Mouse (Mus musculus): ENCODE measurements around the gene Gm11549. TPM values are rescaled to one million over a fixed set of nuclear protein-coding genes. Genes with fewer than 3 reads are reported as not detected.

Gm11549 gene
- 0.07 and 2.5 TPM in 2 replicates for polyA plus RNA-seq (2014; fragmentation: Nextera tagmentation; extraction: Ambion mirVana)

DNA sequence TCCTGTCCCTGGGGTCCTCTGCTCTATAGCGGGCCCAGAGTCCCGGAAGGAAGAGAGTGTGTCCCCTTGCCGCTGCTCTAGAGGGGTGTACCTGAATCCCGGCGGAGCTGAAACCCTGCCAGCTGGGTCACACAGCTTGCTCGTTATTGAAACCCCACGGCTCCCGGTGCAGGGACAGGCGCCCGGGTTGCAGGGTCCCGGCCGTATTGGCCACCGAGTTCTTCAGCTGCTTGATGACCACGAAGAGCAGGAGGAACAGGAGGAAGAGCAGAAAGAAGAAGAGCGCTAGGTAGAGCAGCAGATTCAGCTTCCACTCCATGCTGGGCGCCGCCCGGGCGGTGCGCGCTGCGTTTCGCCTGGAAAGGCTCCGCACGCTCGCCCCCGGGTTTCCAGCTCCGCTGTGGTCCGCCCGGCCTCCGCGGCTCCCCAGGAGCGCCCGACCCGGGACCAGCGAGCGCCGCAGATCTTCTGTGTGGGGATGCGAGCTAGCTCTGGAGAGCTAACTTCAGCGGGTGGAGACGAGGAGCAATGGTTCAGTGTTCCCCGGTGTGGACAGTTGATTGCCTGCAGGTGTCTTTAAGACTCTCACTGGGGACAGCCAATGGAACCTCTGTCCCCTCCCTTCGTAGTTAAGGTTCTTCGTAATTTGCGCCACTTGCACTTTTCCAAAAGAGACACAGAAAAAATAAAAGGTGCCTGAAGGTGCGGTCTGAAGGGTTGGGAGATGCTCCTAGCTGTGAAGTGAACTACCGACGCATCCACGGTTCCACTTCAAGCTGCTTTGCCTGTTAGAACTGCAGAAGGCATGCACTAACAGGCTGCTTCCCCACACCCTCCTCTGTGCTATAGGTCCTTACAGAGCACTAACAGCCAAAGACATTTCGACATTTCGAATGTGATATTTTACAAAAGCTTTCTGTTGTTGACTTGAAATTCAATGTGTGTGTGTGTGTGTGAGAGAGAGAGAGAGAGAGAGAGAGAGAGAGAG, at the start of gene Gm11549:
Gene Gm11549 (minus strand): TSS at position 741 of the 988 bp plus-strand sequence.
- Histone ChIP-seq H3K27ac (ENCODE audit: low read depth, low read length) (no peak within 1 kb of the TSS), H3K4me1 (ENCODE audit: control insufficient read depth, insufficient read depth, low read length) (no peaks in the 10 kb centered on the region), H3K9me3 (ENCODE audit: control insufficient read depth, low read length) (no peaks in the 10 kb centered on the region), H3K27me3 (ENCODE audit: control insufficient read depth, insufficient read depth, low read length) (peaks cover 13% of the 10 kb centered on the region), H3K36me3 (ENCODE audit: control insufficient read depth, insufficient read depth, low read length) (no peaks in the 10 kb centered on the region), H3K4me2 (ENCODE audit: low read depth, low read length) (peak within 1 kb of the TSS; percentile 92), H3K4me3 (ENCODE audit: low read depth, low read length) (peak within 1 kb of the TSS; percentile 46), H3K9ac (replicated peaks; ENCODE audit: low read depth, low read length) (peak within 1 kb of the TSS; percentile 46)
- under 1% methylated on average over 51 of the region's 51 CpGs for WGBS
- peak; percentile 81 for ATAC-seq (ENCODE audit: low read depth)

GRCm38 (mm10) chr3:36569836-36570235, 48.2 kb upstream of the Gm11549 start:
- WGBS = 89% methylated on average over 5 of the region's 5 CpGs
- no peaks in the 10 kb centered on the region for H3K27me3 ChIP-seq (ENCODE audit: control insufficient read depth, insufficient read depth, low read length)
- H3K4me2 ChIP-seq (ENCODE audit: low read depth, low read length) = no peak overlapping the region
- no peak overlapping the region for H3K27ac ChIP-seq (ENCODE audit: low read depth, low read length)
- no peak overlapping the region for H3K4me3 ChIP-seq (ENCODE audit: low read depth, low read length)
- peaks cover 29% of the 10 kb centered on the region for H3K36me3 ChIP-seq (ENCODE audit: control insufficient read depth, insufficient read depth, low read length)
- H3K9me3 ChIP-seq (ENCODE audit: control insufficient read depth, low read length) = no peaks in the 10 kb centered on the region
- H3K9ac ChIP-seq (replicated peaks; ENCODE audit: low read depth, low read length) = no peak overlapping the region
- no peak for ATAC-seq (ENCODE audit: low read depth)
- H3K4me1 ChIP-seq (ENCODE audit: control insufficient read depth, insufficient read depth, low read length) = peaks cover 6% of the 10 kb centered on the region; the same call in 1 of the 2 replicates

DNA sequence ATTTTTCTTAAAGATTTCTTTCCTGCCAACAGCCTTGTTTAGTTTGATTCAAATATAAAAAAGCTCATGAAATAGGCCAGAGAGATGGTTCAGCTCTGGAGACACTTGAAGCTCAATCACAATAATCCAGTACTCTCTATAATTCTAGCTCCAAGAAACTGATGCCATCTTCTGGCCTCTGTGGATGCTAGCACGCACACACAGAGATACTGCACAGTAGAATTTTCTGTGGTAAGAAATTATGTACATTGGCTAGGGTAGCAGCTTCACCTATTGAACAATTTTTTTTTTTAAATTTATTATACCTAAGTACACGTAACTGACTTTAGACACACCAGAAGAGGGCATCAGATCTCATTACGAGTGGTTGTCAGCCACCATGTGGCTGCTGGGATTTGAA, 42.1 kb upstream of the Gm11549 start:
- Histone ChIP-seq H3K9ac (replicated peaks; ENCODE audit: low read depth, low read length) (no peak overlapping the region), H3K36me3 (ENCODE audit: control insufficient read depth, insufficient read depth, low read length) (peaks cover 66% of the 10 kb centered on the region), H3K27ac (ENCODE audit: low read depth, low read length) (no peak overlapping the region), H3K27me3 (ENCODE audit: control insufficient read depth, insufficient read depth, low read length) (no peaks in the 10 kb centered on the region), H3K4me1 (ENCODE audit: control insufficient read depth, insufficient read depth, low read length) (no peaks in the 10 kb centered on the region), H3K9me3 (ENCODE audit: control insufficient read depth, low read length) (no peaks in the 10 kb centered on the region), H3K4me2 (ENCODE audit: low read depth, low read length) (no peak overlapping the region), H3K4me3 (ENCODE audit: low read depth, low read length) (no peak overlapping the region)
- WGBS = 93% methylated on average over 3 of the region's 3 CpGs
- ATAC-seq (ENCODE audit: low read depth) = no peak

DNA sequence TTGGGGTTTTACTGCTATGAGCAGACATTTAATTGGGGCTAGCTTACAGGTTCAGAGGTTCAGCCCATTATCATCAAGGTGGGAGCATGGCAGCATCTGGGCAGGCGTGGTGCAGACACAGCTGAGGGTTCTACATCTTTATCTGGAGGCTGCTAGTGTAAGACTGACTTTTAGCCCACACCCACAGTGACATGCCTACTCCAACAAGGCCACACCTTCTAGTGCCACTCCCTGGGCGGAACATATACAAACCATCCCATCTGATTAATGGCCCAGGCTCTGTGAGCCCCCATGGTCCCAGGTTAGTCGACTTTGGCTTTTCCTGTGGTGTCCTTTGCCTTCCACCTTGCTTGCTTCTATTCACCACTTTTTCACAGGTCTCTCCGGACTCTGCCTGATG, 38.0 kb upstream of the Gm11549 start:
- no peak overlapping the region for H3K4me3 ChIP-seq (ENCODE audit: low read depth, low read length)
- H3K27me3 ChIP-seq (ENCODE audit: control insufficient read depth, insufficient read depth, low read length) = no peaks in the 10 kb centered on the region
- H3K9me3 ChIP-seq (ENCODE audit: control insufficient read depth, low read length) = no peaks in the 10 kb centered on the region
- H3K27ac ChIP-seq (ENCODE audit: low read depth, low read length) = no peak overlapping the region
- no peak overlapping the region for H3K9ac ChIP-seq (replicated peaks; ENCODE audit: low read depth, low read length)
- peaks cover 64% of the 10 kb centered on the region for H3K36me3 ChIP-seq (ENCODE audit: control insufficient read depth, insufficient read depth, low read length)
- no peak overlapping the region for H3K4me2 ChIP-seq (ENCODE audit: low read depth, low read length)
- H3K4me1 ChIP-seq (ENCODE audit: control insufficient read depth, insufficient read depth, low read length) = no peaks in the 10 kb centered on the region
- no peak for ATAC-seq (ENCODE audit: low read depth)
- WGBS = 91% methylated on average over 4 of the region's 4 CpGs

GRCm38 (mm10) chr3:36557601-36558000, 36.0 kb upstream of the Gm11549 start:
- no peaks in the 10 kb centered on the region for H3K27me3 ChIP-seq (ENCODE audit: control insufficient read depth, insufficient read depth, low read length)

GRCm38 (mm10) chr3:36552406-36553047, 30.9 kb upstream of the Gm11549 start, which contains the start of gene Exosc9:
Exosc9 (plus strand) TSS chr3:36552606.
- Histone ChIP-seq H3K27me3 (ENCODE audit: control insufficient read depth, insufficient read depth, low read length) (no peaks in the 10 kb centered on the region), H3K9ac (replicated peaks; ENCODE audit: low read depth, low read length) (peak within 1 kb of the TSS; percentile 68), H3K4me2 (ENCODE audit: low read depth, low read length) (peak within 1 kb of the TSS; percentile 87), H3K4me1 (ENCODE audit: control insufficient read depth, insufficient read depth, low read length) (peaks cover 12% of the 10 kb centered on the region; the same call in 1 of the 2 replicates), H3K4me3 (ENCODE audit: low read depth, low read length) (peak within 1 kb of the TSS; percentile 75), H3K9me3 (ENCODE audit: control insufficient read depth, low read length) (no peaks in the 10 kb centered on the region), H3K27ac (ENCODE audit: low read depth, low read length) (peak within 1 kb of the TSS; percentile 81), H3K36me3 (ENCODE audit: control insufficient read depth, insufficient read depth, low read length) (peaks cover 21% of the 10 kb centered on the region)
- ATAC-seq (ENCODE audit: low read depth) = peak; percentile 97
- 0% methylated on average over 39 of the region's 39 CpGs for WGBS

More at GRCm38 (mm10) chr3:36557601-36558000, 36.0 kb upstream of the Gm11549 start:
- ATAC-seq (ENCODE audit: low read depth) = no peak
- WGBS = 100% methylated on average over 1 of the region's 1 CpGs
- H3K9ac ChIP-seq (replicated peaks; ENCODE audit: low read depth, low read length) = no peak overlapping the region
- no peaks in the 10 kb centered on the region for H3K9me3 ChIP-seq (ENCODE audit: control insufficient read depth, low read length)
- H3K4me3 ChIP-seq (ENCODE audit: low read depth, low read length) = no peak overlapping the region
- H3K27ac ChIP-seq (ENCODE audit: low read depth, low read length) = no peak overlapping the region
- H3K4me1 ChIP-seq (ENCODE audit: control insufficient read depth, insufficient read depth, low read length) = peaks cover 6% of the 10 kb centered on the region; the same call in 1 of the 2 replicates
- no peak overlapping the region for H3K4me2 ChIP-seq (ENCODE audit: low read depth, low read length)
- H3K36me3 ChIP-seq (ENCODE audit: control insufficient read depth, insufficient read depth, low read length) = peaks cover 49% of the 10 kb centered on the region

GRCm38 (mm10) chr3:36551851-36552384, 30.3 kb upstream of the Gm11549 start:
- peak overlapping the region; percentile 75 for H3K4me3 ChIP-seq (ENCODE audit: low read depth, low read length)

DNA sequence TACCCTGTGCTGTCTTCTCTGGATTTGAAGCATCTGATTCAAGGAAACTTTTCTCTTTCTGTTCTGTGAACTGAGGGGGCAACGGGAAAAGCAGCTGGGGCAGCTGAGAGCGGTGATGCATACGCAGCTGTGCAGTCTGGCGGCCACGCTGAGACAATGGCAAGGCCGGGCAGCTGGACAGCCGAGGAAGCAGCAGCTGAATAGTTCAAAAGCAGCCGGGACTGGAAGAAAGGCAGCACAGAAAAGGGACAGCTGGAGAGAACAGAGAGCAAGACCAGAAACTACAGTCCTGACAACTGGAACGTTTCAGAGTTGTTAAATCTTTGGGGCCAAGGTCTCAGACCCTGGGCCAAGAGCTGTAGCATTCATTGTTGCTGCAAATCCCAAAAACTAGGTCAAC, 29.7 kb upstream of the Gm11549 start:
- Histone ChIP-seq H3K4me2 (ENCODE audit: low read depth, low read length) (peak overlapping the region; percentile 87), H3K27ac (ENCODE audit: low read depth, low read length) (peak overlapping the region; percentile 81), H3K4me3 (ENCODE audit: low read depth, low read length) (peak overlapping the region; percentile 75), H3K9me3 (ENCODE audit: control insufficient read depth, low read length) (no peaks in the 10 kb centered on the region), H3K9ac (replicated peaks; ENCODE audit: low read depth, low read length) (peak overlapping the region; percentile 68; the same call in 1 of the 2 replicates), H3K36me3 (ENCODE audit: control insufficient read depth, insufficient read depth, low read length) (peaks cover 11% of the 10 kb centered on the region), H3K4me1 (ENCODE audit: control insufficient read depth, insufficient read depth, low read length) (peaks cover 12% of the 10 kb centered on the region; the same call in 1 of the 2 replicates), H3K27me3 (ENCODE audit: control insufficient read depth, insufficient read depth, low read length) (no peaks in the 10 kb centered on the region)
- 11% methylated on average over 9 of the region's 9 CpGs for WGBS
- peak; percentile 15; the same call in 1 of the 2 replicates for ATAC-seq (ENCODE audit: low read depth)

More at GRCm38 (mm10) chr3:36551851-36552384, 30.3 kb upstream of the Gm11549 start:
- Histone ChIP-seq H3K4me1 (ENCODE audit: control insufficient read depth, insufficient read depth, low read length) (peaks cover 12% of the 10 kb centered on the region; the same call in 1 of the 2 replicates), H3K27me3 (ENCODE audit: control insufficient read depth, insufficient read depth, low read length) (no peaks in the 10 kb centered on the region), H3K9me3 (ENCODE audit: control insufficient read depth, low read length) (no peaks in the 10 kb centered on the region), H3K36me3 (ENCODE audit: control insufficient read depth, insufficient read depth, low read length) (peaks cover 15% of the 10 kb centered on the region), H3K27ac (ENCODE audit: low read depth, low read length) (peak overlapping the region; percentile 81), H3K9ac (replicated peaks; ENCODE audit: low read depth, low read length) (peak overlapping the region; percentile 68), H3K4me2 (ENCODE audit: low read depth, low read length) (peak overlapping the region; percentile 87)
- WGBS = 16% methylated on average over 12 of the region's 12 CpGs
- peak; percentile 80 for ATAC-seq (ENCODE audit: low read depth)
